Mouse (Mus musculus) MEL (cell line): ENCODE results near the gene Mier2. TPM values are rescaled to one million over a fixed set of nuclear protein-coding genes. Genes with fewer than 3 reads are reported as not detected.
A peak's percentile ranks its signal among the peaks of the same experiment; 100 is the strongest.

ENCODE experiments used
- DNase-seq: peaks from one replicate; pipeline ENCODE4 v3.0.0; 2011; ENCODE audit warnings: low read depth, low spot score
- H3K27ac ChIP-seq: 2 replicates; pipeline ENCODE4 v1.5.1; 2012; ENCODE audit warnings: low read depth, mild to moderate bottlenecking, control low read depth, low read length, moderate library complexity; ENCODE audit not compliant: control insufficient read depth
- H3K27me3 ChIP-seq, 2 experiments: fragments of 150-350 bp in 1 of 2; sonication (generic) in 1 of 2; 2 replicates each; pipeline ENCODE4 v1.6.1; 2012; ENCODE audit warnings: low read length in 2 of 2, mild to moderate bottlenecking in 2 of 2, improper control_type of control experiment in 1 of 2, moderate library complexity in 1 of 2; ENCODE audit not compliant: insufficient read depth in 2 of 2, control insufficient read depth in 1 of 2
- H3K36me3 ChIP-seq, 2 experiments: 2 replicates each; pipeline ENCODE4 v1.6.1; 2012 to 2014; ENCODE audit warnings: low read length in 2 of 2, improper control_type of control experiment in 1 of 2, inconsistent platforms in 1 of 2, mild to moderate bottlenecking in 1 of 2; ENCODE audit not compliant: insufficient read depth in 2 of 2, control insufficient read depth in 1 of 2
- H3K4me1 ChIP-seq, 2 experiments: fragments of 150-350 bp in 1 of 2; sonication (generic) in 1 of 2; 2 replicates each; pipeline ENCODE4 v1.6.1; 2012; ENCODE audit warnings: low read length in 2 of 2, improper control_type of control experiment in 1 of 2, mild to moderate bottlenecking in 1 of 2; ENCODE audit not compliant: insufficient read depth in 2 of 2, control insufficient read depth in 1 of 2
- H3K4me3 ChIP-seq, 2 experiments: fragments of 150-350 bp in 1 of 2; sonication (generic) in 1 of 2; 2 replicates each; pipeline ENCODE4 v1.5.1; 2012; ENCODE audit warnings: low read depth in 2 of 2, low read length in 2 of 2, mild to moderate bottlenecking in 2 of 2, moderate library complexity in 2 of 2, control low read depth in 1 of 2, improper control_type of control experiment in 1 of 2; ENCODE audit not compliant: control insufficient read depth in 1 of 2, insufficient read depth in 1 of 2
- H3K79me2 ChIP-seq: 2 replicates; pipeline ENCODE4 v1.6.1; 2012; ENCODE audit warnings: mild to moderate bottlenecking, low read length, moderate library complexity; ENCODE audit not compliant: control insufficient read depth, poor library complexity, insufficient read depth
- H3K9ac ChIP-seq: 2 replicates; pipeline ENCODE4 v1.6.1; 2012; ENCODE audit warnings: low read depth, mild to moderate bottlenecking, control low read depth, low read length, moderate library complexity; ENCODE audit not compliant: control insufficient read depth, poor library complexity, severe bottlenecking
- H3K9me3 ChIP-seq: fragments of 150-350 bp; sonication (generic); replicated peaks from 2 replicates; pipeline ENCODE4 v1.6.1; 2012; ENCODE audit warnings: mild to moderate bottlenecking, low read length, improper control_type of control experiment, moderate library complexity; ENCODE audit not compliant: insufficient read depth
- CHD1 ChIP-seq: IDR thresholded peaks from 2 replicates; pipeline ENCODE4 v1.6.1; 2012; ENCODE audit warnings: low read depth, mild to moderate bottlenecking, inconsistent platforms, low read length, improper control_type of control experiment
- CHD2 ChIP-seq: IDR thresholded peaks from 2 replicates; pipeline ENCODE4 v1.6.1; 2011; ENCODE audit warnings: low read length, improper control_type of control experiment
- E2F4 ChIP-seq: IDR thresholded peaks from 2 replicates; pipeline ENCODE4 v1.6.1; 2011; ENCODE audit warnings: low read depth, low read length, improper control_type of control experiment, borderline replicate concordance
- ELF1 ChIP-seq: IDR thresholded peaks from 2 replicates; pipeline ENCODE4 v1.6.1; 2014; ENCODE audit warnings: low read depth, mild to moderate bottlenecking, inconsistent platforms, low read length, improper control_type of control experiment, moderate library complexity
- JUND ChIP-seq: IDR thresholded peaks from 2 replicates; pipeline ENCODE4 v1.6.1; 2011; ENCODE audit warnings: low read depth, mild to moderate bottlenecking, improper control_type of control experiment, low read length
- MAFK ChIP-seq: IDR thresholded peaks from 2 replicates; pipeline ENCODE4 v1.6.1; 2011; ENCODE audit warnings: low read depth, mild to moderate bottlenecking, low read length, improper control_type of control experiment, borderline replicate concordance
- MAX ChIP-seq: IDR thresholded peaks from 2 replicates; pipeline ENCODE4 v1.6.1; 2011; ENCODE audit warnings: low read length, improper control_type of control experiment
- MEF2A ChIP-seq: IDR thresholded peaks from 2 replicates; pipeline ENCODE4 v1.6.1; 2014; ENCODE audit warnings: low read depth, mild to moderate bottlenecking, inconsistent platforms, low read length, improper control_type of control experiment; ENCODE audit not compliant: poor library complexity, insufficient replicate concordance, severe bottlenecking; ENCODE audit errors: extremely low read depth
- MXI1 ChIP-seq: IDR thresholded peaks from 2 replicates; pipeline ENCODE4 v1.6.1; 2011; ENCODE audit warnings: mild to moderate bottlenecking, low read depth, low read length, improper control_type of control experiment
- MYC ChIP-seq: IDR thresholded peaks from 2 replicates; pipeline ENCODE4 v1.6.1; 2011; ENCODE audit warnings: low read depth, mild to moderate bottlenecking, low read length, improper control_type of control experiment, moderate library complexity
- POLR2A ChIP-seq, 2 experiments: IDR thresholded peaks; 2 replicates each; pipeline ENCODE4 v1.6.1; 2011 to 2012; ENCODE audit warnings: low read length in 2 of 2, mild to moderate bottlenecking in 2 of 2, control low read depth in 1 of 2, improper control_type of control experiment in 1 of 2, low read depth in 1 of 2, moderate library complexity in 1 of 2; ENCODE audit not compliant: control insufficient read depth in 1 of 2, insufficient read depth in 1 of 2, poor library complexity in 1 of 2
- POLR2AphosphoS2 ChIP-seq: IDR thresholded peaks from 2 replicates; pipeline ENCODE4 v1.6.1; 2011; ENCODE audit warnings: low read length, improper control_type of control experiment
- SMC3 ChIP-seq: IDR thresholded peaks from 2 replicates; pipeline ENCODE4 v1.6.1; 2011; ENCODE audit warnings: low read depth, low read length, improper control_type of control experiment
- TAL1 ChIP-seq: IDR thresholded peaks from 2 replicates; pipeline ENCODE4 v1.6.1; 2012; ENCODE audit warnings: mild to moderate bottlenecking, inconsistent platforms, low read length, moderate library complexity, mixed read lengths
- TBP ChIP-seq: IDR thresholded peaks from 2 replicates; pipeline ENCODE4 v1.8.0; 2011; ENCODE audit warnings: low read depth, low read length, improper control_type of control experiment
- TCF12 ChIP-seq: IDR thresholded peaks from 2 replicates; pipeline ENCODE4 v1.6.1; 2014; ENCODE audit warnings: low read depth, mild to moderate bottlenecking, inconsistent platforms, low read length, improper control_type of control experiment, moderate library complexity
- USF1 ChIP-seq: IDR thresholded peaks from 2 replicates; pipeline ENCODE4 v1.6.1; 2014; ENCODE audit warnings: low read depth, mild to moderate bottlenecking, inconsistent platforms, low read length, improper control_type of control experiment, moderate library complexity
- USF2 ChIP-seq, 2 experiments: IDR thresholded peaks; 2 replicates each; pipeline ENCODE4 v1.6.1; 2011 to 2012; ENCODE audit warnings: improper control_type of control experiment in 2 of 2, low read length in 2 of 2, borderline replicate concordance in 1 of 2, inconsistent platforms in 1 of 2, low read depth in 1 of 2, mild to moderate bottlenecking in 1 of 2; ENCODE audit not compliant: insufficient read depth in 1 of 2
- ZMIZ1 ChIP-seq: IDR thresholded peaks from 2 replicates; pipeline ENCODE4 v1.6.1; 2012; ENCODE audit warnings: low read depth, mild to moderate bottlenecking, inconsistent platforms, low read length, improper control_type of control experiment, moderate library complexity
- polyA plus RNA-seq, 2 experiments: library from polyadenylated mRNA; stranded (reverse) in 1 of 2; unstranded in 1 of 2; fragments of >175 nt in 1 of 2; fragments of >200 nt in 1 of 2; gene quantifications; 2 replicates each; pipeline versions ENCODE4 v1.2.1 to v1.2.4; 2012; ENCODE audit warnings: low replicate concordance in 2 of 2, low read depth in 1 of 2; ENCODE audit not compliant: insufficient read length in 2 of 2, insufficient read depth in 1 of 2, missing spikeins in 1 of 2
- total RNA-seq: library from RNA; depleted of rRNA; stranded (reverse); fragments of 300-350 nt; gene quantifications from 2 replicates; pipeline ENCODE4 v1.2.3, GENCODE M21; 2012

Mier2 gene
- total and polyA plus RNA-seq, 3 experiments: 24.8 to 36.2 TPM; not detected in 1

DNA sequence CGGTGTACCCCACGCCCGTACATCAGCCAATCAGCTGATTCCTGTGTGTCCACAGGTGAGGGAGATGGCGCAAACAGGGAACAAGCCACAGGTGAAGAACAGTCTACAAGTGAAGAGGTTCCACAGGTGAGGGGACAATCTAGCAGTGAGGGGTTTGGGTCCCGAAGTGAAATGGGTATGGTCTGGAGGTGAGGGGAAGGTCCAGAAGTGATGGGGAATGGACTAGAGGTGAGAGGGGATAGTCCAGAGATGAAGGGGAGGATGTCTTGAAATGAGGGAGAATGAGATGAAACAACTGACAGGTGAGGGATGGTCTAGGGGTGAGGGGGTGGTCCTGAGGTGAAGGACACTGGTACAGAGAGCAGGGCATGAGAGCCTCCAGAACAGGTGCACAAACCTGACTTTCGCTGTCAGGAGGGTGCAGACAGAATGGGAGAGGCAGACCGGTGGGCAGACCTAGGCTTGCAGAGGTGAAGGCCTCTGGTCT, 282 bp upstream of the Mier2 start:
- peak overlapping the region; percentile 45 for H3K9ac ChIP-seq
- no peaks in the 10 kb centered on the region for H3K27me3 ChIP-seq
- H3K27ac ChIP-seq: no peak overlapping the region
- DNase-seq: no peak
- peaks cover 0 to 7% of the 10 kb centered on the region in 2 experiments; a peak in 1 of 4 replicates for H3K4me1 ChIP-seq
- peaks cover 24% of the 10 kb centered on the region for H3K79me2 ChIP-seq
- no peaks in the 10 kb centered on the region for H3K9me3 ChIP-seq
- TF ChIP-seq POLR2A (IDR thresholded peaks at IDR 0.05; ENCODE audit: control insufficient read depth in 1 of 2, insufficient read depth in 1 of 2, low read depth in 1 of 2, low read length in 2 of 2, poor library complexity in 1 of 2): 0 out of 4 replicates have a peak, but pooled peaks of 1 of the 2 experiments have one; percentile 1
- TF ChIP-seq MYC: no peak
- H3K36me3 ChIP-seq: peaks cover 0 to 2% of the 10 kb centered on the region in 2 experiments; a peak in 1 of 4 replicates
- peak overlapping the region; percentile 65 to 76 for H3K4me3 ChIP-seq

DNA sequence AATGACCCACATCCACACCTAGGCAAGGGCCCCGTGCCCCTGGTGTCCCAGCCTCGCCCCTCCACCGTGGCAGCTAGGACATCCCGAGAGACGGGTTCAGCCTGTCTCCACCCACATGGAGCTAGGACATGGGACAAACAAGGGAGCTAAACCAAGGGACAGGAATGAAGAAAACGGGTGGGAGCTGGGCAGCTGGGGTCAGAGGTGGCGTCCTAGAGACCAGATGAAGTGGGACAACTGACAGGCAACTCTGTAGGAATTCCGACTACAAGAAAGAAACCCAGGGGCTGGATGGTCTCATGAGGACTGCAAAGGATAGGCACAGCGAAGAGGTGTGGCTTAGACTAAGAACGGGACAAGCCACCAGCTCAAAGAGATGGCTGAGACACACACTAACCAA, 1.3 kb downstream of the Mier2 start:
- H3K4me3 ChIP-seq: peak overlapping the region; percentile 65 to 81
- no peaks in the 10 kb centered on the region for H3K9me3 ChIP-seq
- H3K4me1 ChIP-seq: peaks cover 0 to 7% of the 10 kb centered on the region in 2 experiments; a peak in 1 of 4 replicates
- H3K27ac ChIP-seq: no peak overlapping the region
- H3K36me3 ChIP-seq: peaks cover 0 to 2% of the 10 kb centered on the region in 2 experiments; a peak in 1 of 4 replicates
- H3K9ac ChIP-seq: peak overlapping the region; percentile 87
- no peaks in the 10 kb centered on the region for H3K27me3 ChIP-seq
- H3K79me2 ChIP-seq: peaks cover 24% of the 10 kb centered on the region
- DNase-seq: no peak
- TF ChIP-seq ELF1: no peak
- TF ChIP-seq CHD1: no peak
- no peak for TF ChIP-seq MAX
- TF ChIP-seq TBP: no peak
- TF ChIP-seq TAL1: no peak
- no peak for TF ChIP-seq ZMIZ1
- no peak for TF ChIP-seq USF1
- no peak for TF ChIP-seq MXI1
- no peak for TF ChIP-seq CHD2
- no peak for TF ChIP-seq JUND
- no peak for TF ChIP-seq USF2 (IDR thresholded peaks at IDR 0.05; ENCODE audit: borderline replicate concordance in 1 of 2, insufficient read depth in 1 of 2, low read depth in 1 of 2, low read length in 2 of 2)
- TF ChIP-seq MEF2A: no peak
- no peak for TF ChIP-seq POLR2A (IDR thresholded peaks at IDR 0.05; ENCODE audit: control insufficient read depth in 1 of 2, insufficient read depth in 1 of 2, low read depth in 1 of 2, low read length in 2 of 2, poor library complexity in 1 of 2)
- TF ChIP-seq SMC3: no peak
- TF ChIP-seq TCF12: no peak
- TF ChIP-seq POLR2AphosphoS2: no peak
- no peak for TF ChIP-seq MAFK
- no peak for TF ChIP-seq E2F4
- no peak for TF ChIP-seq MYC
